Mouse (Mus musculus) intestine, embryonic 14.5 days (tissue): ENCODE measurements around the gene Cxcl9. TPM values are rescaled to one million over a fixed set of nuclear protein-coding genes. Genes with fewer than 3 reads are reported as not detected.

Source experiments
- ATAC-seq: fragments of 200-750 bp; cut with Nextera tagmentation; replicated peaks from 2 replicates; pipeline ENCODE4 v1.8.0; 2017; ENCODE audit warnings: low read depth, moderate number of reproducible peaks, moderate TSS enrichment, moderate library complexity; ENCODE audit not compliant: low FRiP score, low TSS enrichment
- DNase-seq: peaks from one replicate; pipeline ENCODE4 v3.0.0-alpha.2; 2018; ENCODE audit warnings: low spot score
- H3K27ac ChIP-seq: fragments of 300-500 bp; sonication (generic); 2 replicates; pipeline ENCODE4 v1.5.1; 2014; ENCODE audit warnings: low read depth, mild to moderate bottlenecking, control low read depth
- H3K27me3 ChIP-seq: fragments of 300-500 bp; sonication (generic); replicated peaks from 2 replicates; pipeline ENCODE4 v1.6.1; 2014; ENCODE audit warnings: low read length, control low read depth; ENCODE audit not compliant: control insufficient read depth, insufficient read depth
- H3K36me3 ChIP-seq: fragments of 300-500 bp; sonication (generic); 2 replicates; pipeline ENCODE4 v1.6.1; 2014; ENCODE audit warnings: low read length, control low read depth; ENCODE audit not compliant: control insufficient read depth, insufficient read depth
- H3K4me1 ChIP-seq: fragments of 300-500 bp; sonication (generic); replicated peaks from 2 replicates; pipeline ENCODE4 v1.6.1; 2014; ENCODE audit warnings: low read length, control low read depth, mixed read lengths; ENCODE audit not compliant: control insufficient read depth, insufficient read depth
- H3K4me2 ChIP-seq: fragments of 300-500 bp; sonication (generic); 2 replicates; pipeline ENCODE4 v1.6.1; 2014; ENCODE audit warnings: low read length
- H3K4me3 ChIP-seq: fragments of 300-500 bp; sonication (generic); 2 replicates; pipeline ENCODE4 v1.5.1; 2014; ENCODE audit warnings: low read depth, low read length, control low read depth, mixed read lengths
- H3K9ac ChIP-seq: fragments of 300-500 bp; sonication (generic); 2 replicates; pipeline ENCODE4 v1.6.1; 2014; ENCODE audit warnings: mild to moderate bottlenecking, low read length
- H3K9me3 ChIP-seq: fragments of 300-500 bp; sonication (generic); 2 replicates; pipeline ENCODE4 v1.6.1; 2016; ENCODE audit warnings: low read length, control low read depth; ENCODE audit not compliant: control insufficient read depth
- WGBS: fragments of 180-500 bp; shearing (Covaris S2); extraction: QIAGEN DNeasy Blood & Tissue Kit; methylation state at CpG from one replicate; pipeline ENCODE4 v1.1.7; 2014; 5-methylcytosine and 5-hydroxymethylcytosine counted together
- polyA plus RNA-seq: library from polyadenylated mRNA; unstranded; fragments of >200 nt; fragmentation: Nextera tagmentation; extraction: Ambion mirVana; gene quantifications from 2 replicates; pipeline ENCODE4 v1.2.1, GENCODE M21; 2014

Cxcl9 gene
- polyA plus RNA-seq, 1 experiment from 2014 or later: not detected

DNA sequence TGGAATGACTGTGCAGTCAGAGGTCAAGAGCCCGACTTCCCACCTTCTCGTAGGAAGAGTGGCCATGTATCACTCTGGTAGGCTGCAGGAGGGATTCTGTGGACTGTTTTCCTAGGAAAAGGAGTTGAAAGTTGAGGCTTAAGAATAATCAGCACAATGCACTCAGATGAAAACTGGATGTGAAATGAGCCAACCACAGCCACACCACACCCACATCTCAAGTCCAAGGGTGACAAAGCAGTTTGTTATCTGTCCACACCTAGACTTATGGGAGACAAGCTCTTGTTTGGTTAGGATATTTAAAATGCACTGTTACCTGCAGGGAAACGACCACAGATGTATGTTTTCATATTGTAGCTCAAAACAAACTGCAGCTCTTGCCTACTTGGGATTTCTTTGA lies 44.8 kb downstream of the Cxcl9 start:
- Histone ChIP-seq H3K9ac (no peak overlapping the region), H3K9me3 (no peaks in the 10 kb centered on the region), H3K27me3 (no peaks in the 10 kb centered on the region), H3K4me2 (no peak overlapping the region), H3K36me3 (peaks cover 42% of the 10 kb centered on the region), H3K4me3 (no peak overlapping the region), H3K27ac (no peak overlapping the region), H3K4me1 (peaks cover 12% of the 10 kb centered on the region)
- DNase-seq (no peak), ATAC-seq (no peak)
- WGBS: 51% methylated on average over 3 of the region's 3 CpGs

DNA sequence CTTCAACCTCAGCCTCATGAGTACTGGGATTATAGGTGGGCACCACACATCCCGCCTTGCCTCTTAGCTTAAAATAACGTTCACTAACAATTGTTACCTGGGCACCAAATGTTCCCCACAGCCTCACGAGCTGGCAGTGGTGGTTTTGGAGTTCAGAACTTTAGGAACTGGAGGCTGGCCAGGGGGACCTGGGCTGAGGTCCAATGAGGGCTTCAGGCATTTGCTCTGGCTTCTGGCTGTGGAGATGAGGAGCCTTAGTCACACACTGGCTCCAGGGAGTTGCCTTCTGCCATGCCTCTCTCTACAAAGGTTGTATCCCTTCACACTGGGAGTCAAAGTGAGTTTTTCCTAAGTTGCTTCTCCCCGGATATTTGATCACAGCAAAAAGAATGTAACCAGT lies 45.3 kb downstream of the Cxcl9 start:
- Histone ChIP-seq H3K4me1 (peaks cover 12% of the 10 kb centered on the region), H3K9ac (no peak overlapping the region), H3K36me3 (peaks cover 37% of the 10 kb centered on the region), H3K9me3 (no peaks in the 10 kb centered on the region), H3K27ac (no peak overlapping the region), H3K4me2 (no peak overlapping the region), H3K27me3 (no peaks in the 10 kb centered on the region), H3K4me3 (no peak overlapping the region)
- ATAC-seq (no peak), DNase-seq (no peak)
- 79% methylated on average over 4 of the region's 4 CpGs for whole genome bisulfite sequencing

DNA sequence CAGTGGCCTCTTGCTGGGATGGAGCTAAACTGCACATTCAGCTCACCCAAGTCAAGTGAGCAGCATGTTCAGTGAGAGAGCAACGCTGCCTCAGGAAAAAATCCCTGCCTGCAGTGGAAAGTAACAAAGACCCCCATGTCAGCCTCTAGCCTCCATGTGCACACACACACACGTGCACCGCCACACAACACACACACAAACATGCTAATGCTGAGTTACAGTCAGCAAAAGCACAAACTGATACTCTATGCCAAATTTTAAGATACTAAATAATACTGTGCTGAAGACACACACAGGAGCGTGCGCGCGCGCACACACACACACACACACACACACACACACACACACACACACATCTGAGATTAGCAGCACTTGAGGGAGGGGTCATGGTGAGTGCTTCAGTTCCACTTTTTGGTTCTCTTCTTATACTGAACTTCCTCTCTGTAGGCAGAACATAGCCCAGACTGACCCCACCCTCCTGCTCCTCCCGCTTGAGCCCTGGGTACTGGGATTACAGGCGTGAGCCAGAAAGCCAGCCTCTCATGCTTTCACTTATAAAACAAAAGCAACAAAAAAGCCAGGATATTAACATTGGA lies 48.8 kb downstream of the Cxcl9 start:
- Histone ChIP-seq H3K4me2 (no peak overlapping the region), H3K4me3 (no peak overlapping the region), H3K27me3 (no peaks in the 10 kb centered on the region), H3K4me1 (peaks cover 12% of the 10 kb centered on the region), H3K27ac (no peak overlapping the region), H3K9me3 (no peaks in the 10 kb centered on the region), H3K36me3 (peaks cover 4% of the 10 kb centered on the region; the same call in 1 of the 2 replicates), H3K9ac (no peak overlapping the region)
- ATAC-seq: no peak
- no peak for DNase-seq
- WGBS: 79% methylated on average over 10 of the region's 10 CpGs

DNA sequence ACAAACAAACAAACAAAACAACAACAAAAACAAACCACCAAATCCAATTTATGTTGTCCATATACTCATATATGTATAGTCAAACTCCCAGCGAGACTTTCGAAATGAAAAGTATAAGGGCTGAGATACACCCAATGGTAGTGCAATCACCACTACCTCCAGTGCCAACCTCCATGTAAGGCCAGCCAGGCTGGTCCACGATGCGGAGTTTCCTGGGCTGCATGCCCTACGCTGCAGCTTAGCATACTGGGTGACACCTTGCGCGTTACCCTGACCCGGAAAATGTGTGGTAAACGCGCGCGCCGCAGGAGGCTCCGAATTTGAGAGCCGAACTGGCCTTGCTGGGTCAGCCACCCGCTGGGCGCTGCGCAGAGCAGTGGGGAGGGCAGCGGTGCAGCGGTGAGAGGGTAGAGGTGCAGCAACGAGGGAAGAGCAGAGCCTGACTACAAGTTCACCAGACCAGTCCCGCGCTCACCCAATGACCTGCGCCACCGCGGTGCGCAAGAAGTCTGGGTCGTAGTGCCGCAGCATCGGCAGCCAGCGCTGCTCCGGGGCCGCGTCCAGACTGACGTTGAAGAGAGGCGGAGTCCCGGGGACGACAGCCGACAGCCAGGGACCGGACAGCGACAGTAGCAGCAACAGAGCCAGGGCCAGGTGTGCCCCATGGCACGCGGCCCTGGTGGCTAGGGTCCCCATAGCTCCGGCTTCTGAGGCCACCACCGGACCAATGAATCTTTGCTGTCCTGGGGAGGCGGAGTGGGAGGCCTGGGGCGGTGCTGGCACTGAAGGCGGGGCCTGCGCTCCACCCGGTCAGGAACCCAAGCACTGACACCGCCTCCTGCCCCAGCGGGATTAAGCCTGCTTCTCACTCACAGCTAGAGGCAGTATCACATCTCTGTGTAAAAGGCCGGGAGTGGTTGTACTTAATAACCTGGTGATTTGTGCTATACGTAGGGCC lies 50.2 kb downstream of the Cxcl9 start, which contains the start of gene Naaa:
Naaa (minus strand) TSS at position 734 of the 958 bp plus-strand sequence.
- ATAC-seq (peak; percentile 92), DNase-seq (peak; percentile 90)
- Histone ChIP-seq H3K9me3 (no peaks in the 10 kb centered on the region), H3K27me3 (no peaks in the 10 kb centered on the region), H3K4me3 (peak within 1 kb of the TSS; percentile 73), H3K36me3 (no peaks in the 10 kb centered on the region), H3K27ac (peak within 1 kb of the TSS; percentile 57; the same call in 1 of the 2 replicates), H3K4me2 (peak within 1 kb of the TSS; percentile 91), H3K4me1 (peaks cover 10% of the 10 kb centered on the region), H3K9ac (peak within 1 kb of the TSS; percentile 55)
- 3% methylated on average over 54 of the region's 54 CpGs for WGBS

Other genes with a start within 250 kb of the Cxcl9 start
- 192 and 202 TPM in 2 replicates for gene G3bp2, start 244.4 kb downstream of the Cxcl9 start, polyA plus RNA-seq
- gene Uso1, start 190.1 kb downstream of the Cxcl9 start, polyA plus RNA-seq: 30.8 and 31.5 TPM in 2 replicates
- gene U90926, start 112.7 kb downstream of the Cxcl9 start, polyA plus RNA-seq: not detected in 2 replicates
- gene Ppef2, start 71.8 kb downstream of the Cxcl9 start, polyA plus RNA-seq: 1.5 and 2.0 TPM in 2 replicates
- gene Naaa, start 49.9 kb downstream of the Cxcl9 start, polyA plus RNA-seq: 22.5 and 23.5 TPM in 2 replicates
- gene Sdad1, start 17.6 kb downstream of the Cxcl9 start, polyA plus RNA-seq: 47.4 and 51.3 TPM in 2 replicates
- 2.5 and 2.6 TPM in 2 replicates for gene Art3, start 3.7 kb upstream of the Cxcl9 start, polyA plus RNA-seq
- 1.9 and 3.3 TPM in 2 replicates for gene Cxcl10, start 20.8 kb upstream of the Cxcl9 start, polyA plus RNA-seq
- gene Nup54, start 107.1 kb upstream of the Cxcl9 start, polyA plus RNA-seq: 57.2 and 62.6 TPM in 2 replicates
- 11.1 and 11.8 TPM in 2 replicates for gene Scarb2, start 178.8 kb upstream of the Cxcl9 start, polyA plus RNA-seq
- gene Fam47e, start 227.0 kb upstream of the Cxcl9 start, polyA plus RNA-seq: not detected in 2 replicates